Mouse (Mus musculus) liver, postnatal 0 days (tissue): ENCODE data around the gene Ascc2.

Experiments
- CTCF ChIP-seq: sonication (generic); IDR thresholded peaks from 2 replicates; pipeline ENCODE4 v1.5.1; 2016; ENCODE audit warnings: antibody characterized with exemption, low read depth
- EP300 ChIP-seq: IDR thresholded peaks from 2 replicates; pipeline ENCODE4 v1.6.1; 2016; ENCODE audit warnings: antibody characterized with exemption, low read depth, mild to moderate bottlenecking

DNA sequence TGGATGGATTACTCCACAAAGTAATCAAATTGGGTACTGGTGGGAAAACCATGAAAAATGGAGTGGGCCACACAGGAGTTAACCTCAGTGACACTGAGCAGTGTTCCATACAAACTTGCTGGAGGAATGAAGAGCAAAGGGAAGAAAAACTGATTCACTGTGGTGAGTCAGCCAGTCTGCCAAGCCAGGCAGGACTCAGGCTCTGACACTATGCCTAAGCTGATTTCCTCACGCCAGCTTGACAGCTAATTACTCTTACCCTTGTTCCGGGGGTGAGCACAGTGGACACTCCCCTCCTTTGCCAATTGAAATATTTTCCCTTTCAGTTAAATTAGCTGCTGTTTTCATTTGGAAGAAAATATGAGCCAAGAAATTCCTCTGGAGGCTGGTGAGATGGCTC is 4.1 kb upstream of the Ascc2 start:
- TF ChIP-seq CTCF (no peak), EP300 (no peak)
